Mouse (Mus musculus) layer of hippocampus, adult 8-10 months (tissue): ENCODE measurements around the gene Tspan32. TPM values are rescaled to one million over a fixed set of nuclear protein-coding genes. Genes with fewer than 3 reads are reported as not detected.

ENCODE experiments used
- DNase-seq, 2 experiments: peaks; one replicate each; pipeline ENCODE4 v3.0.0; 2022; ENCODE audit warnings: low spot score in 2 of 2
- total RNA-seq, 4 experiments: library from RNA; stranded (reverse); gene quantifications; 2 replicates each; pipeline ENCODE4 v1.2.4; 2022

Tspan32 gene
- total RNA-seq, 4 experiments from 2014 or later, result 0.70 to 0.75 TPM; not detected in 2

DNA sequence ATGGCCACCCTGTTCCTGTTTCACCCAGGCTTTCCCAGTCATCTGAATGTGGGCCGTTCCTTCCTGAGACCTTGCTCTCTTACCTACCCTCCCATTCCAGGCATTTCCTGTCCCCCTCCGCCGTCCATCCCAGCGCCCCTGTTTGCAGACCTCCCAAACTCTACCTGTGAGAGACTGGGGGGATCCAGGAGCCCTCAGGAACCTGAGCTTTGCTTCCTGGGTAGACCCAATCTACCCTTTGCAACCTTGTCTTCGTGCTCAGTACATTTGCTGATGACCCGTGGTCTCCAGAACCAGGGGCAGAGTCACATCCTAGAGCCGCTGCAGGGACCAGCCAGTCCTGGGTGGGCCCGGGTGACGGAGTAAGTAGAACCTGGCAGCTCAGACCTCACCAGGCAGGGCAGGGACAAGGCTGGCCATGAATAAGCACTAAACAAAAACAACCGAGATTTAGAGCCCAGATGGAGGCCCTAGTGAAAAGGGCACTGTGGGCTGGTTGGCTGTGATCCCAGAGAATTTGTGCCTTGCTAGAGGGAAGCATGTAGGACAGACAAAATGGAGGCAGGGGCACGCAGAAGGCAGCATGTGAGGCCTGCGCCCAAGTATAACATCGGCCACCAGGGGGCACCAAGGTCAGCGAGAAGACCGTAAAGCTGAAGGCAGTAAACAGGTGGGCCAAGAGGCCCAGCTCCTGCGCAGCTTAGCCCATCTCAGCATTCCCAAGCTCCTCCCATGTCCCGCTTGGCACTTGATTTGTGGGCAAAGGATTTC is 2.9 kb downstream of the Tspan32 start:
- DNase-seq, result peak; percentile 91 to 97

- no peak for DNase-seq
These were observed 3.6 kb downstream of the Tspan32 start for GRCm38 (mm10) chr7:143008370-143008926.

DNA sequence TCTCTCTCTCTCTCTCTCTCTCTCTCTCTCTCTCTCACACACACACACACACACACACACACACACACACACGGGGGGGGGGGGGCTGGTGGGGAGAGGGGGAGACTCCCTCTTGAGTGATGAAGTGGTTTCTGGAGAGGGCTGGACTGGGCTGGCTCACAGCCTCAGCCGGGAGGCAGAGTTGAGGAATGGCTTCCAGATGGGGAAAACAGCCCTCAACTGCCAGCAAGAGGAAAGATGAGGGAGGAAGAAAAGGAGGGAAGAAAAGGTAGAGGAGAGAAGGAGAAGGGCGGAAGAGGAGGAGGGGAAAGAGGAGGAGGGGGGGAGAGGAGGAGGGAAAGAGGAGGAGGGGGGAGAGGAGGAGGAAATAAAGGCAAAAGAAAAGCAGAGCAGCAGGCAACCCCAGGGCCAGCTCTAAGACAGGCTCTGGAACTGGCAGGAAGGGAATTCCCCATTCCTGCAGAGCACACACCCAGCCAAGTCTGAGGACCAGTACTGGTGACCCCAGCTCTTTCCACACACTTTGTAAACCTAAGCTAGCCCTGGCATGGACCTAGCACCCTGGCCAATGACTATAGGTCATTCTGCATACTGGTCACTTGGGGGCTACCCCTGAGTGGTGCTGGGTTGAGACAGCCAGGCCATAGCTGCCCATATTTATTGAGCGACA is 4.3 kb downstream of the Tspan32 start:
- no peak for DNase-seq

DNA sequence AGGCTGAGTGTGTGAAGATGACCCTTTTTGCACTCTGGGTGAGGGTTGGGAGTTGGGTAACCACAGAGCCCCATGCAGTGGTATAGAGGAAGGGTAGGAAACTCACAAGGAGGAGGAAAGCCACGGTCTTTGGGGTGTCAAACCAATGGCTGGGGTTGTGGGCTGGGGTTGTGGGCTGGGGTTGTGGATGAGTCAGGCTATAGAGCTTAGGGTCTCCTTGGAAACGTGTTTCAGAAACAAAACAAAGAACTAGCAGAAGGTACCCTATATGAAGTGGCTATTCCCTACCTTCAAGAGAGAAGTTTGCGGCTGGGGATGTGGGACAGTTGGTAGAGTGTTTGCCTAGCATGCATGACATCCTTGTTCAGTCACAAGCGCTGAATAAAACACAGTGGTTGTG is 5.2 kb downstream of the Tspan32 start:
- no peak for DNase-seq

GRCm38 (mm10) chr7:143011226-143011625 is 6.4 kb downstream of the Tspan32 start:
- no peak for DNase-seq

DNA sequence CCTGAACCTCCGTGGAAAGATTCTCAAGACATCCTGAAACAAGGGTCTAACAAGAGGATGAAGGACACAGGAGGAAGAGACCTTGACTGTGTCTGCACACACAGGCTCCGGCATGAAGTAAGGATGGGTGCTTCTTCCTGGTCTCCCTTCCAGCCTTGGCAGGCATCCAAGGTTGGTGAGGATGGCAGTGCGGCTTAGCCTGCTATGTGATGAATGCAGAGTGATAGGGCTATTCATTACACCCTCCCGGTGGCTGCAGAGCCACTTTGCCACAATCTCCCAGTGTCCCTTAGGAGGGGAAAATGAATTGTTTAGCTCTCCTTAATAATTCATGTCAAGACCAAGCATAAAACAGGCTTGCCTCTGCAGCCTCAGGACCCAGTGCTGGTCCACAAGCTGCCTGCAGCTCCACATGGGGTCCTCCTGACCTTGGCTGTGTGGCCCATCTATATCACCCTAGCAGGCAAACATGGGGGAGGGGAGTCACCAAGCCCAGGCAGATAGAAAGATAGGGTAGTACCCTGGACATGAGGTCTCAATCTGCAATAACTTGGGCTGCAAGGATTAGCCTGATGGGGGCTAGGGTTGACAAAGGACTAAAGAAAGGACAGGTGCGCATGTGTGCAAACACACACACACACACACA is 7.5 kb downstream of the Tspan32 start:
- DNase-seq, result no peak

DNA sequence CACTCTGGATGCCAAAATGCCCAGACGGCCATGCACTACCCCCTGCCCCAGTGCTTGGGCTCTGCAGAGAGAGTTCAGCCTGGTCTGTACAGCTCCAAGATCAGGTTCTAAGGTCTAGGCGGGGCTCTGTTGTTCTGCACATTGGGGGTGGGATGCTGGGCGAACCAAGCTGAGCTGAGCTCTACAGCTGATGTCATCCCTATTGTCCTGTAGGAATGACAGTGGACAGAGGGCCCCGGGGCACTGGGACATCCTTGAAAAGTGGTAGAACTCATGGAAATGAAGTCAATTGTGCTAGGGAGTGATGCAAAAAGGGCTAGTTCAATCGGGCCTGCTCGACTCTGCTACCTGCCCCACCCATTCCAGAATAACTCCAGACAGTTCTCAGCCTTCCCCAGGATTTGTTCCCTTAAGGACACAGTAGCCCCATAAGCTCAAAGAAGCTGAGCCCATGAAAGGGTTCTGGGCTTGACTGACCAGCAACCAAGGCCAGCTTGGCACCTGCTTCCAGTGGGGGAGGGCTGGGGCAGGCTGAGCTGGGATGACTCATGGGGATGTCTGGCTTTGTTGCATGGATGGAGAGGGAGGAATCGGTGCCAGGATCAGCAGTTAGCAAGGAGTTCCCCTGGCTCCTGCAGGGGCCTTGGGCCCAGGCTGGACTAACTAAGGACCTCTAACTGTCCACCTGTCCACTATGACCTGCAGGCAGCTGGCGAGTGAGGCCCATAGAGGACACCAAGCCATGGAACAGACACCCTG is 8.8 kb downstream of the Tspan32 start:
- DNase-seq, result peak; percentile 52 to 60

DNA sequence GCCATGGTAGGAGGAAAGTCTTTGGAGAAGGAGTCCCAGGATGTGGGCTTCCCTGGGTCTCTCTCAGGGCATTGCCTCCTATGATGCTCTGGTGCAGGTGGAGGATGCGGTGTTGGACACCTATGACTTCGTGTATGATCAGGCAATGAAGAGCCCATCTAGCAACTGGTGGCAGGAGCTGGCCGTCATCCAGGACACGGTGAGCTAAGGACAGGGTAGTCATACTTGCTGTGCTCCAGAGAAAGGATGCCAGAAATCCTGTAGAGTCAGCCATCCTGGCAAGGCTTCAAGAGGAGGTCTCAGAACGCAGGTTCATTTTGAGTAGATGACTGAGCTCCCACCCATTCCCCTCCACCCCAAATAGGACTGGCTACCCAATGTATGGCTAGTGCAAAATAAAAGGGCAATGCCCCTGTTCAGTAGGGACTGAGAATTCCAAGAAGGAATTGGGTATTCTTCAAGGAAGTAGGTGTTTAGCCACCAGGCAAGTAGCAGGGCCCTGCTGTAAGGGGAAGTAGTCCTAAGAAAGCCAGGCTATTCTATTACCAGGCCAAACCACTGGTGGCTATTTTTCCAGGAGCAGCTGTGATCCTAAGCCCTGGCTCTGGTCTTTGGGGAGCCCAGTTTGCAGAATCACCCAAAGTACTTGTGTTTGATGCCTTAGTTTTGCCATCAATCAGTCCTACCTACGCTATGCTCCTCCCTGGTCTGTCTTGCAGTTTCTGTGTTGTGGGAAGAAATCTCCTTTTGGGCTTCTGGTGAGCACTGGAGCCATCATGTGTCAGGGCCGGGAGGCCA is 10.2 kb downstream of the Tspan32 start:
- DNase-seq, result no peak

GRCm38 (mm10) chr7:143015755-143016423 is 11.0 kb downstream of the Tspan32 start:
- peak; percentile 54 to 75 for DNase-seq

GRCm38 (mm10) chr7:143016424-143017142 is 11.7 kb downstream of the Tspan32 start:
- no peak for DNase-seq

DNA sequence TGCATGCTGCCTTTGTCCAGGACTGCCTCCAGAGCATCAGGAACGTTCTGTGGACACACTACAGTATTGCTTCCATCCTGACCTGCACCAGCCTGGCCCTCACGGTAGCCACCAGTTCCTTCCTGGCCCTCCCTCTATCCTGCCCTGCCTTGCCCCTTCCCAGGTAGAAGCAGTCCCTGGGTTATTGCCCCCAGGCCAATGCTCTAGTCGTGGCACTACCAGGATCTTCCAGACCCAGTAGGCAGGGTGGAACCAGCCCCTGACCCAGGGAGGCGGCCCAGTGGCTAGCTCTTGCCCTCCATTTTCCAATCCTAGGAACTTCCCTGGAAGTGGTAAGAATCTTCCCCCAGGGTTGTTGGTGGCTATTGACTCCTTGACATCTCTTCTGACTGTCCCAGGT is 12.3 kb downstream of the Tspan32 start:
- no peak for DNase-seq

GRCm38 (mm10) chr7:143020040-143020439 is 15.2 kb downstream of the Tspan32 start:
- DNase-seq, result no peak

DNA sequence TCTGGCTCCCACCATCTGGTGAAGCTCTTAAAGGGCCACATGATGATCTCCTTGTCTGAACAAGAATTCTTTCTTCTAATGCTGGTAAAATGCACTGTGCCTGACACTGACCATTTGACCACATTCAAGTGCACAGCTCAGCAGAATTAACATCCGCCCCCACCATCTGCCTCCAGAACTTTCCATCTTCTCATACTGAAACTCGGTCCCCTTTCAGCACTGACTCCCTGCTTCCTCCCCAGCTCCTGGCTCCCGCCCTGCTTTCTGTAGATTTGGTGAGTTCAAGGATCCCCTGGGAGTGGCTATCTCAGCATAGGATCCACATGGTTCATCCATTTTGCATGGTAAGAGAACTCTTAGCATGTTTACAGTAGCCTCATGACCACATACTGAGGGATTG is 15.9 kb downstream of the Tspan32 start:
- DNase-seq, result no peak

GRCm38 (mm10) chr7:143021356-143022164 is 16.7 kb downstream of the Tspan32 start:
- DNase-seq, result no peak

DNA sequence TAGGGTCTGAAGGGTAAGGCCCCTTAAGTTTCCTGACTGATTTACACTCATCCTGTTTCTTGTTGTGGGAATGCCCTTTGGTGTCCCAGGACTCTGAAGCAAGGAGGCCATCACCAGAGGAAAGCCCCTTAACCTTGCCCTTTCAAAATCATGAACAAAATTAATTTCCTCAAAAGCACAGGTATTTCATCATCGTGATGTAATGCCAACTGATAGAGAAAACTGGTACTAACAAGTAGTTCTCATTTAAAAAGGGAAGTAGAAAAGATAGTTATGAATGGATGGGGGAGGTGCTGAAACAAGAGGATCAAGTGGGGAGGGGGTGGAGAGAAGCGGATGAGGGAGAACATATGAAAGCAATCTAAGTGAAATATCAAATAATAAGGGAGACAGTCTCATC is 18.7 kb downstream of the Tspan32 start:
- DNase-seq, result no peak

DNA sequence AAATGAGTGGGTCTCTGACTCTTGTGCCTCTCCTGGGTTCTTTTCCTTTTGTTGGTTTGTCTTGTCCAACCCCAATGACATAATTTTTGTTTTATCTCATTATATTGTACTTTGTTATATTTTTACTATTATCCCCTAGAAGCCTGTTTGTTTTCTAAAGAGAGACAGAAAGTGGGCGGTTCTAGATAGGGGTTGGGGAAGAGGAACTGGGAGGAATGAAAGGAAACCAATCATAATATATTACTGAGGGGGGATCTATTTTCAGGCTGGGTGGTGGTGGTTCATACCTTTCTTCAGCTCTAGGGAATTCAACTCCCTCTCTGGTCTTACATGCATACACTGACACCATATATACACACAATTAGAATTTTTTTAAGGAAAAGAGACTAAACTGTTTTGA is 19.4 kb downstream of the Tspan32 start:
- DNase-seq, result no peak

DNA sequence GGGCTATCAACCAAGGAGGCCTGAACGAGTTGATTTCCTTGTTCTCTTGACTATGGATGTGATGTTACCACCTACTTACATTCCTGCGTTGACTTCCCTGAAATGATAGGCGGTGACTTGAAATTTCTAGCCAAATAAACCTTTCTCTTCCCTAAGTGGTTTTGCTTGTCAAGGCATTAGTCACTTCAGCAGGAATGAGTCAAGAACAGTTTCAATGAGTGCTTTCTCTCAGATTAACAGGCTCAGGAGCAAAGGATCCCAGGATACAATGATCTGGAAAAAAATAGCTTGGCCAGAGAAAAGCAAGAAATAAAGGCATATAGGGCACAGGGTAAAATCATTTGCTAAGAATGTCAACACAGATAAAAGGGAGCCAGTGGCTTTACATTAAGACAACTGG is 20.6 kb downstream of the Tspan32 start:
- no peak for DNase-seq

- DNase-seq, result no peak
These were observed 22.4 kb downstream of the Tspan32 start for GRCm38 (mm10) chr7:143027196-143027595.

DNA sequence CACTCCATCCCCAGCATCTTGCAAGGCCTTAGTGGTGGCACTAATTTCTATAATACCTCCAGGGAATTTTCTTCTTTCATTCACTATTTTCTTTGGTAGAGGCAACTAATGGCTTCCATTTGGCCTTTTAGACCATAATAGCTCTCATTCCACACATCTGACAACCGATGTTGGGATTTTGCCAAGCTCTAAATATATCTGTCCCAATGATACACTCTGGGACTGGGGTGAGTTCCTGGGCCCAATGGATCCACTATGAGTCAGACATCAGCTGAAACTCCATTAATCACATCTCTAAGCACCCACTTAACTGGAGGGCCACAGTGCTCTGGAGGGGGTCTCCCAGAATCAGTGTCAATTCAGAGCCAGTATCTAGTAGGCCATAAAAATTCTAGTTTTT is 27.0 kb downstream of the Tspan32 start:
- no peak for DNase-seq
